In genomic region chr3:30706614-30707276, GRCm38 (mm10) we compare ENCODE assay signal across 25 mouse cellular contexts. TPM values are rescaled to one million over a fixed set of nuclear protein-coding genes. Genes with fewer than 3 reads are reported as not detected.
DNase-seq lines count a peak whose midpoint lies in the region; ATAC-seq and TF ChIP-seq lines count a peak whose summit lies in the region.
"Had no signal": no experiment of that assay in that cellular context is flagged by ENCODE, and none has a peak within 500 bp of the region (broad histone marks: within the 10 kb centered on the region; RNA-seq: fewer than 3 reads in every experiment).

No protein-coding gene starts in this region.

- no peaks in the 10 kb centered on the region for H3K9me3 ChIP-seq in G1E (replicated peaks)
- H3K9me3 ChIP-seq in liver, embryonic 15.5 days (replicated peaks), result no peaks in the 10 kb centered on the region
- H3K9me3 ChIP-seq: embryonic facial prominence, embryonic 15.5 days; forebrain, embryonic 13.5 days; heart, embryonic 13.5 days; limb, embryonic 15.5 days; midbrain, embryonic 12.5 days had no signal

- ATAC-seq in G1E (ENCODE audit: extremely low read depth, insufficient number of reproducible peaks, low FRiP score, poor library complexity, severe bottlenecking), result peak; percentile 28; the same call in 1 of the 2 replicates
- ATAC-seq in liver, embryonic 15.5 days (ENCODE audit: insufficient read depth), result peak; percentile 70
- ATAC-seq: forebrain, embryonic 13.5 days had no signal

- no peak for TF ChIP-seq CTCF in G1E (IDR thresholded peaks at IDR 0.05; ENCODE audit: low read depth, low read length)

- 0 out of 2 replicates have a peak overlapping the region, but pooled peaks have one; percentile 18 for H3K4me2 ChIP-seq in liver, embryonic 15.5 days
- H3K4me2 ChIP-seq: embryonic facial prominence, embryonic 15.5 days; forebrain, embryonic 13.5 days; heart, embryonic 13.5 days; limb, embryonic 15.5 days; midbrain, embryonic 12.5 days had no signal

- H3K27me3 ChIP-seq in G1E (ENCODE audit: insufficient read depth, low read length), result peaks cover 52% of the 10 kb centered on the region
- H3K27me3 ChIP-seq in liver, embryonic 15.5 days, result peaks cover 9% of the 10 kb centered on the region; the same call in 1 of the 2 replicates
- H3K27me3 ChIP-seq: embryonic facial prominence, embryonic 15.5 days; forebrain, embryonic 13.5 days; limb, embryonic 15.5 days; midbrain, embryonic 12.5 days had no signal

- peaks cover 16% of the 10 kb centered on the region for H3K4me1 ChIP-seq in G1E (ENCODE audit: insufficient read depth, low read depth, low read length)
- H3K4me1 ChIP-seq in liver, embryonic 15.5 days (replicated peaks), result peaks cover 14% of the 10 kb centered on the region
- H3K4me1 ChIP-seq: embryonic facial prominence, embryonic 15.5 days; forebrain, embryonic 13.5 days; limb, embryonic 15.5 days; midbrain, embryonic 12.5 days had no signal

- no peaks in the 10 kb centered on the region for H3K36me3 ChIP-seq in G1E (replicated peaks)
- no peaks in the 10 kb centered on the region for H3K36me3 ChIP-seq in liver, embryonic 15.5 days (replicated peaks)
- H3K36me3 ChIP-seq: embryonic facial prominence, embryonic 15.5 days; heart, embryonic 13.5 days; limb, embryonic 15.5 days; midbrain, embryonic 12.5 days had no signal

- H3K4me3 ChIP-seq in G1E (ENCODE audit: low read depth, low read length), result no peak overlapping the region
- H3K4me3 ChIP-seq in liver, embryonic 15.5 days (replicated peaks), result no peak overlapping the region
- H3K4me3 ChIP-seq: embryonic facial prominence, embryonic 15.5 days; forebrain, embryonic 13.5 days; heart, embryonic 13.5 days; limb, embryonic 15.5 days; midbrain, embryonic 12.5 days had no signal

- no peak overlapping the region for H3K9ac ChIP-seq in liver, embryonic 15.5 days
- H3K9ac ChIP-seq: embryonic facial prominence, embryonic 15.5 days; forebrain, embryonic 13.5 days; heart, embryonic 13.5 days; limb, embryonic 15.5 days; midbrain, embryonic 12.5 days had no signal

- DNase-seq in adrenal gland, adult 2 months, result peak; percentile 23
- DNase-seq in adrenal gland, postnatal 25 days, result no peak
- no peak for DNase-seq in G1E (ENCODE audit: low spot score)
- DNase-seq in c-Kit-positive CD71-positive TER-119-positive erythroid progenitor cells, embryonic 14.5 days (ENCODE audit: low spot score), result peak; percentile 16
- DNase-seq in urinary bladder, postnatal 10 days (ENCODE audit: low spot score), result no peak
- no peak for DNase-seq in B cell, adult 2 months
- no peak for DNase-seq in lung, postnatal 36 days
- DNase-seq: cerebellum, adult 18-20 months; heart, postnatal 36 days; kidney, adult 9 months; kidney, postnatal 36 days; lung, postnatal 14 days; right cerebral cortex, postnatal 14 days; thymus, postnatal 4 days had no signal

- no peak overlapping the region for H3K27ac ChIP-seq in liver, embryonic 15.5 days (replicated peaks)
- H3K27ac ChIP-seq: embryonic facial prominence, embryonic 15.5 days; forebrain, embryonic 13.5 days; heart, embryonic 13.5 days; limb, embryonic 15.5 days; midbrain, embryonic 12.5 days had no signal

- 17% methylated on average over 4 of the region's 4 CpGs for WGBS in liver, embryonic 15.5 days (ENCODE audit: insufficient replicate concordance)

RNA-seq across cellular contexts. Expression of gene Lrrc31, which starts 7.1 kb away (rescaled TPM):
- total RNA-seq in adrenal gland, adult 2 months (2021), result not detected
- not detected in 2 replicates for polyA plus RNA-seq in adrenal gland, adult 2 months (2012; rRNA removed)
- total RNA-seq in adrenal gland, postnatal 25 days (2021), result not detected in 2 replicates
- total RNA-seq in G1E (2014; fragmentation: Nextera tagmentation) (1.2 TPM in 1 of 2 replicates, not detected in the other), G1E (2017) (1.6 and 1.7 TPM in 2 replicates)
- not detected in 2 replicates for polyA plus RNA-seq in G1E (2012)
- polyA plus RNA-seq in liver, embryonic 15.5 days (2015; fragmentation: Nextera tagmentation; extraction: Ambion mirVana), result not detected in 2 replicates
- total RNA-seq: gastrocnemius, postnatal 4 days; layer of hippocampus, postnatal 25 days; left cerebral cortex, postnatal 25 days had no signal
- polyA plus RNA-seq: forebrain, embryonic 13.5 days; heart, embryonic 13.5 days; midbrain, embryonic 12.5 days; neural tube, embryonic 14.5 days; testis, adult 2 months had no signal

RNA-seq across cellular contexts. Expression of gene Samd7, which starts 39.3 kb away (rescaled TPM):
- not detected for total RNA-seq in adrenal gland, adult 2 months (2021)
- 0.06 TPM in 1 of 2 replicates, not detected in the other for polyA plus RNA-seq in adrenal gland, adult 2 months (2012; rRNA removed)
- not detected in 2 replicates for total RNA-seq in adrenal gland, postnatal 25 days (2021)
- total RNA-seq in G1E (2014; fragmentation: Nextera tagmentation) (not detected in 2 replicates), G1E (2017) (0.16 TPM in 1 of 2 replicates, not detected in the other)
- polyA plus RNA-seq in G1E (2012), result not detected in 2 replicates
- polyA plus RNA-seq in liver, embryonic 15.5 days (2015; fragmentation: Nextera tagmentation; extraction: Ambion mirVana), result 0.03 and 0.07 TPM in 2 replicates
- total RNA-seq: heart, postnatal 36 days; layer of hippocampus, postnatal 25 days; left cerebral cortex, postnatal 25 days had no signal
- polyA plus RNA-seq: embryonic facial prominence, embryonic 15.5 days; forebrain, embryonic 13.5 days; heart, embryonic 13.5 days; limb, embryonic 15.5 days; midbrain, embryonic 12.5 days; neural tube, embryonic 14.5 days had no signal

RNA-seq across cellular contexts. Expression of gene Lrrc34, which starts 59.1 kb away (rescaled TPM):
- total RNA-seq in adrenal gland, adult 2 months (2021), result not detected
- not detected in 2 replicates for polyA plus RNA-seq in adrenal gland, adult 2 months (2012; rRNA removed)
- total RNA-seq in adrenal gland, postnatal 25 days (2021), result not detected in 2 replicates
- total RNA-seq in G1E (2014; fragmentation: Nextera tagmentation) (not detected in 2 replicates), G1E (2017) (not detected in 2 replicates)
- not detected in 2 replicates for polyA plus RNA-seq in G1E (2012)
- polyA plus RNA-seq in liver, embryonic 15.5 days (2015; fragmentation: Nextera tagmentation; extraction: Ambion mirVana), result 0.05 TPM in 1 of 2 replicates, not detected in the other
- total RNA-seq: gastrocnemius, postnatal 4 days; heart, postnatal 36 days; layer of hippocampus, postnatal 25 days had no signal

Comparison
In these comparisons a context has a peak if more than half of its experiments do, and no peak if none do; other contexts are left out.
1. DNase-seq: peak in adrenal gland, adult 2 months (single experiment) and c-Kit-positive CD71-positive TER-119-positive erythroid progenitor cells, embryonic 14.5 days (single experiment); none in adrenal gland, postnatal 25 days (single experiment), G1E (single experiment), urinary bladder, postnatal 10 days (single experiment), B cell, adult 2 months (0 of 2) and lung, postnatal 36 days (single experiment).